Mouse (Mus musculus) megakaryocyte, adult 5-6 weeks (primary cell): Measurements from ENCODE around the gene Gja8. TPM values are rescaled to one million over a fixed set of nuclear protein-coding genes. Genes with fewer than 3 reads are reported as not detected.

Experiments used
- ATAC-seq: 2 replicates; pipeline ENCODE4 v1.8.0; 2016; ENCODE audit warnings: mild to moderate bottlenecking, inconsistent platforms; ENCODE audit not compliant: poor library complexity, severe bottlenecking
- total RNA-seq, 2 experiments: library from RNA; stranded (forward) in 1 of 2; stranded (reverse) in 1 of 2; fragments of 153-499, 151-499 nt in 1 of 2; fragments of 221-1000, 200-1000 nt in 1 of 2; gene quantifications; 2 replicates each; pipeline versions ENCODE4 v1.2.3 to v1.2.4; 2015 to 2017

The Gja8 gene
- total RNA-seq, 2 experiments from 2014 or later, result not detected

DNA sequence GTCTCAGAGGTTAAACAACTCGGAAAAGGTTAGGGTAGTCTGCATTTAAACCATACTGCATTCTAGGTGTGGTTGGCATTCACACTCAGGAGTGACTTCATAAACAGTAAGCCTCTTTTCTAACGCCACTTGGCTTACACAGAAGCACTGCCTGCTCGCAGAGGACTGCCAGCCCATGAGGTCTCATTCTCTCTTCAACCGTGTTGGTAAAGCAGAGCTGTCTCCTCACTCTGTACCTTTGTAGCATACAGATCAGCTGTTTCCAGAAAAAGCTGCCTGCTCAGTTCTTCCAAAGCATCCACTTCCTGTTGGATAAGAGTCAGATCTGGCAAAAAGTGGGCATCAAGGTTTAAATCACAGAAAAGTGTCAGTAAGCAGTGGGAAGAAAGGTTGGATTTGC, 45.4 kb downstream of the Gja8 start:
- ATAC-seq, result no peak

DNA sequence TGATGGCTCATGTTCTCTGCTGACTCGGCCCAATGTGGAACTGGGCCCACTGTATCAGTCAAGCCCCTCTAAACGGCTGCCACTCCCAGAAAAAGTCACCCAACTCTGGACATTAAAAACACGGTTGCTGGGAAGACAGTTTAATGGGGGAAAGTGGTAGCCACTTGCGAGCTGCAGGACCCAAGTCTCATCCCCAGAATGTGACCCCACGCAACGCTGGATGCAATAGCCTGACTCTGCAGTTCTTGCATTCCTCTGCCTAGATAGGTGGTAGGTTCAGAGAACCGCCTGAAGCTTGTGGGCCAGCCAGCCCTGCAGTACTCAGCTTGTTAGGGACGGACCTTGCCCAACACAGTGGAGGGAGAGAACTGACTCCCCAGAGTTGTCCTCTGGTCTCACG, 46.3 kb downstream of the Gja8 start:
- ATAC-seq, result no peak

DNA sequence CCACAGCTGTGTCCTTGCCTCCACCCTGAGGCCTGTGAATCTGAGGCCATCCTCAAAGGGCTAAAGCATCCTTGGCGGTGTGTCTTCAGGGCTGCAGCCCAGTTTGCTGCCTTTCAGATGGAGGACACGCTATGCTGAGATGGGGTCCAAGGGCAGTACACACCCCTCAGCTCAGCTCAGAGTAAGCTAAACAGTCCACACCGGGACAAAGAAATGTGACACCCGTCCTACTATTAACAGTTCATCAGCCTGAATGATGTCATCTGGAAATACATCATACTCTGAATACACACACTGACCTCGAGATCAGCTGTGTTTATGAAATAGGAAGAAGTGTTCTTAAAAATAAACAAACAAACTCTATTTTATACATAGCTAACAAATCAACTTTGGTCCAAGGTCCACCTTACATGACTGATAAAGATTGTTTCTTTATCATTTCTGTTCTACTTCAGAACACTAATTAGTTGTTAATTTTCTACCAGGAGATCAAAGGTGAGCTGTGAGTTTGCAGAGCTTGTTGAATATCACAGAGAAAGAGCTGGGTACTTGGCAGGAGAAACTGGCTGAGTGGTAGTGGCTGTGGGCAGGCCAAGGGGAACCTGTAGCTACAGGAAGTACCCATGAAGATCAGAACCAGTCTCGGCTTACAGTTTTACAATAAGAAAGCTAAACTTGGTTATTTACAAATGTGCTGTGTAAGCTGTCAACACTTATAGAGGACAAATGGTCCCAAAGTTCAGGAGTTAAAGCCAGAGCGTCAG, 50.8 kb downstream of the Gja8 start:
- ATAC-seq, result no peak

GRCm38 (mm10) chr3:96872501-96872900, 53.3 kb downstream of the Gja8 start:
- no peak for ATAC-seq

- ATAC-seq, result no peak
Measured at GRCm38 (mm10) chr3:96871070-96871469, 54.8 kb downstream of the Gja8 start.

- no peak for ATAC-seq
Measured at GRCm38 (mm10) chr3:96870270-96870669, 55.5 kb downstream of the Gja8 start.

DNA sequence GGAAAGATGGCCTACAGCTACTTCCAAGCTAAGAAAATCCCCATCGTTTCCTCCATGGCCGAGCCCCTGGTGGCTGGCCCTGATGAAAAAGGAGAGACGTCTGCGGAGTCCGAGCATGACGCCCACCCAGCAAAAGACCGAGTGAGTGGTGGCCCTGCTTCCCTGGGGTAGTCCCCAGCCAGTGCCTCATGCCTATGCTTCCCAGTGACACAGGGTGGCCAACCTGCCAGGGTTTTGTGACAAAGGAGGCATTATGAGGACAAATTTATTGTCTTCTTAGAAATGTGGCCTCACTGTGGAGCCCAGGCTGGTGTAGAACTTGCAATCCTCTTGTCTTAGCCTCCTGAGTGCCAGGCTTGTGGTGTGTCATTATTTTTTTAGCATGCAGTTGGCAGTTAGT, 56.7 kb downstream of the Gja8 start:
- ATAC-seq, result no peak

GRCm38 (mm10) chr3:96868566-96868965, 57.3 kb downstream of the Gja8 start:
- no peak for ATAC-seq

GRCm38 (mm10) chr3:96867863-96868262, 58.0 kb downstream of the Gja8 start:
- ATAC-seq, result no peak

Other genes with a start within 250 kb of the Gja8 start
- 18.6 and 26.6 TPM in 2 replicates for gene Pias3, start 229.6 kb downstream of the Gja8 start, total RNA-seq (2015)
- 10.3 and 13.4 TPM in 2 replicates for gene Pias3, start 229.6 kb downstream of the Gja8 start, total RNA-seq (2017)
- 1.7 and 1.9 TPM in 2 replicates for gene Nudt17, start 217.5 kb downstream of the Gja8 start, total RNA-seq (2015)
- gene Nudt17, start 217.5 kb downstream of the Gja8 start, total RNA-seq (2017), result 0.73 TPM in 1 of 2 replicates, not detected in the other
- gene Polr3c, start 198.4 kb downstream of the Gja8 start, total RNA-seq (2015), result 39.3 and 44.2 TPM in 2 replicates
- gene Polr3c, start 198.4 kb downstream of the Gja8 start, total RNA-seq (2017), result 18.7 and 28.7 TPM in 2 replicates
- gene Rnf115, start 198.4 kb downstream of the Gja8 start, total RNA-seq (2015), result 136 and 137 TPM in 2 replicates
- 135 and 150 TPM in 2 replicates for gene Rnf115, start 198.4 kb downstream of the Gja8 start, total RNA-seq (2017)
- 0.07 and 0.25 TPM in 2 replicates for gene Pdzk1, start 96.7 kb downstream of the Gja8 start, total RNA-seq (2015)
- gene Pdzk1, start 96.7 kb downstream of the Gja8 start, total RNA-seq (2017), result not detected in 2 replicates
- 1.5 and 4.2 TPM in 2 replicates for gene Cd160, start 96.7 kb downstream of the Gja8 start, total RNA-seq (2015)
- 0.57 and 2.6 TPM in 2 replicates for gene Cd160, start 96.7 kb downstream of the Gja8 start, total RNA-seq (2017)
- gene Gja5, start 21.3 kb downstream of the Gja8 start, total RNA-seq (2015), result not detected in 2 replicates
- gene Gja5, start 21.3 kb downstream of the Gja8 start, total RNA-seq (2017), result 0.08 TPM in 1 of 2 replicates, not detected in the other
- 6.8 and 8.3 TPM in 2 replicates for gene Gpr89, start 20.7 kb downstream of the Gja8 start, total RNA-seq (2015)
- gene Gpr89, start 20.7 kb downstream of the Gja8 start, total RNA-seq (2017), result 8.4 and 21.0 TPM in 2 replicates
- gene Acp6, start 232.8 kb upstream of the Gja8 start, total RNA-seq (2015), result 13.5 and 16.2 TPM in 2 replicates
- gene Acp6, start 232.8 kb upstream of the Gja8 start, total RNA-seq (2017), result 7.5 and 15.1 TPM in 2 replicates